ENCODE assay signal across 9 mouse cellular contexts in genomic region chr9:46112246-46112645, GRCm38 (mm10).
DNase-seq lines count a peak whose midpoint lies in the region; ATAC-seq lines count a peak whose summit lies in the region.
"Had no signal": no experiment of that assay in that cellular context is flagged by ENCODE, and none has a peak within 500 bp of the region (broad histone marks: within the 10 kb centered on the region; RNA-seq: fewer than 3 reads in every experiment).

No protein-coding gene starts in this region.

- H3K9me3 ChIP-seq in stomach, embryonic 15.5 days: no peaks in the 10 kb centered on the region

- peaks cover 22% of the 10 kb centered on the region; the same call in 1 of the 2 replicates for H3K4me1 ChIP-seq in stomach, embryonic 15.5 days

- peak; percentile 29 for DNase-seq in retina, postnatal 1 day
- DNase-seq in retina, embryonic 14.5 days (ENCODE audit: low spot score): no peak
- peak; percentile 78 for DNase-seq in fibroblast of lung, adult 2 months (ENCODE audit: low read depth)
- DNase-seq in kidney, postnatal 10 days: peak; percentile 66
- no peak for DNase-seq in frontal cortex, postnatal 36 days (ENCODE audit: low spot score in 2 of 2)
- DNase-seq in ovary, postnatal 14 days (ENCODE audit: low spot score): no peak
- DNase-seq in neural tube, embryonic 10.5 days (ENCODE audit: extremely low spot score, low spot score): no peak

- no peaks in the 10 kb centered on the region for H3K27me3 ChIP-seq in stomach, embryonic 15.5 days (replicated peaks)

- H3K36me3 ChIP-seq in stomach, embryonic 15.5 days: no peaks in the 10 kb centered on the region

- peak; percentile 50; the same call in 1 of the 2 replicates for ATAC-seq in stomach, embryonic 15.5 days (ENCODE audit: insufficient read depth, low FRiP score, low read depth)
- ATAC-seq: hindbrain, embryonic 16.5 days had no signal

- peak overlapping the region; percentile 64 for H3K27ac ChIP-seq in stomach, embryonic 15.5 days

- 18% methylated on average over 5 of the region's 5 CpGs for WGBS in stomach, embryonic 15.5 days

- H3K4me3 ChIP-seq in stomach, embryonic 15.5 days (replicated peaks): no peak overlapping the region

- no peak overlapping the region for H3K4me2 ChIP-seq in stomach, embryonic 15.5 days

- H3K9ac ChIP-seq in stomach, embryonic 15.5 days: no peak overlapping the region

Comparison
In these comparisons a context has a peak if more than half of its experiments do, and no peak if none do; other contexts are left out.
1. DNase-seq: peak in retina, postnatal 1 day (single experiment), fibroblast of lung, adult 2 months (single experiment) and kidney, postnatal 10 days (single experiment); none in retina, embryonic 14.5 days (single experiment), frontal cortex, postnatal 36 days (0 of 2), ovary, postnatal 14 days (single experiment) and neural tube, embryonic 10.5 days (single experiment).